Comparison of ENCODE assay signal across 6 mouse cellular contexts in the genomic region with DNA sequence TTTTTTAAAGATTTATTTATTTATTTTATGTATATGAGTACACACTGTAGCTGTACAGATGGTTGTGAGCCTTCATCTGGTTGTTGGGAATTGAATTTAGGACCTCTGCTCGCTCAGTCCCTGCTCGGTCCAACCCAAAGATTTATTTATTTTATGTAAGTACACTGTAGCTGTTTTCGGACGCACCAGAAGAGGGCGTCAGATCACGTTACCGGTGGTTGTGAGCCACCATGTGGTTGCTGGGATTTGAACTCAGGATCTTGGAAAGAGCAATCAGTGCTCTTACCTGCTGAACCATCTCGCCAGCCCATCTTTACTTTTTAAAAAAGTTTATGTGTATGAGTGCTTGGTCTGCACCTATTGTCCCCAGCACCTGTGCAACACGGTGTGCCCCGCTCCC. TPM values are rescaled to one million over a fixed set of nuclear protein-coding genes. Genes with fewer than 3 reads are reported as not detected.
DNase-seq lines count a peak whose midpoint lies in the region; ATAC-seq and TF ChIP-seq lines count a peak whose summit lies in the region.
"Not testable (repeated sequence)": the region's sequence is repeated elsewhere in the genome, so short reads cannot be mapped to it uniquely, and the experiment has no call there.

No protein-coding gene starts in this region.

- not testable (repeated sequence) for TF ChIP-seq RAD21 in MEL (IDR thresholded peaks at IDR 0.05; ENCODE audit: low read depth, low read length)

- not testable (repeated sequence) for H3K79me2 ChIP-seq in MEL (ENCODE audit: control insufficient read depth, insufficient read depth, low read length, poor library complexity); heart, adult 2 months (replicated peaks; ENCODE audit: control insufficient read depth, insufficient read depth, low read length)

- H3K4me3 ChIP-seq in E14TG2a.4 (replicated peaks; ENCODE audit: low read length); MEL (ENCODE audit: control insufficient read depth in 1 of 2, insufficient read depth in 1 of 2, low read depth in 2 of 2, low read length in 2 of 2); heart, adult 2 months; layer of hippocampus, adult 2 months; midbrain, postnatal 0 days (ENCODE audit: low read depth, low read length): not testable (repeated sequence)

- not testable (repeated sequence) for TF ChIP-seq EP300 in MEL (IDR thresholded peaks at IDR 0.05; ENCODE audit: low read depth in 1 of 2, low read length in 2 of 2); heart, adult 2 months (IDR thresholded peaks at IDR 0.05; ENCODE audit: insufficient read depth, low read depth, low read length)

- H3K4me2 ChIP-seq in midbrain, postnatal 0 days (ENCODE audit: low read depth, low read length, poor library complexity, severe bottlenecking): not testable (repeated sequence)

- DNase-seq in MEL (ENCODE audit: low read depth, low spot score); heart, adult 2 months; layer of hippocampus, adult 2 months (ENCODE audit: low spot score in 2 of 2); midbrain, postnatal 0 days (ENCODE audit: low spot score): not testable (repeated sequence)
- DNase-seq in R1 (ENCODE audit: low read depth, low spot score): peak; percentile 46

- not testable (repeated sequence) for H3K27ac ChIP-seq in MEL (ENCODE audit: control insufficient read depth, low read depth, low read length); heart, adult 2 months; layer of hippocampus, adult 2 months; midbrain, postnatal 0 days (ENCODE audit: low read depth, low read length)

- TF ChIP-seq POLR2A in MEL (IDR thresholded peaks at IDR 0.05; ENCODE audit: control insufficient read depth in 1 of 2, insufficient read depth in 1 of 2, low read depth in 1 of 2, low read length in 2 of 2, poor library complexity in 1 of 2); heart, adult 2 months (IDR thresholded peaks at IDR 0.05; ENCODE audit: insufficient read depth, low read depth, low read length): not testable (repeated sequence)

- intact Hi-C loops in heart, adult 2 months (cut with DNase I): loop anchor here (2.0 kb wide), 1 partner anchor 103 kb away; no protein-coding TSS in a partner anchor

- peaks cover 43% of the 10 kb centered on the region for H3K4me1 ChIP-seq in E14TG2a.4 (replicated peaks; ENCODE audit: low read depth, low read length)
- not testable (repeated sequence) for H3K4me1 ChIP-seq in MEL (ENCODE audit: control insufficient read depth in 1 of 2, insufficient read depth in 2 of 2, low read length in 2 of 2); heart, adult 2 months (ENCODE audit: control insufficient read depth, insufficient read depth, low read length); midbrain, postnatal 0 days (ENCODE audit: insufficient read depth, low read length)

- H3K9ac ChIP-seq in MEL (ENCODE audit: control insufficient read depth, low read depth, low read length, poor library complexity, severe bottlenecking); heart, adult 2 months (ENCODE audit: low read depth, low read length); midbrain, postnatal 0 days (replicated peaks; ENCODE audit: low read length, poor library complexity, severe bottlenecking): not testable (repeated sequence)

- H3K27me3 ChIP-seq in E14TG2a.4 (ENCODE audit: insufficient read depth, low read length): peaks cover 16% of the 10 kb centered on the region
- not testable (repeated sequence) for H3K27me3 ChIP-seq in MEL (ENCODE audit: control insufficient read depth in 1 of 2, insufficient read depth in 2 of 2, low read length in 2 of 2); heart, adult 2 months (ENCODE audit: control insufficient read depth, insufficient read depth, low read length); midbrain, postnatal 0 days (ENCODE audit: insufficient read depth, low read length)

- TF ChIP-seq CTCF in E14TG2a.4 (conservative IDR thresholded peaks at IDR 0.05; ENCODE audit: low read length): peak; percentile 19
- peak in 2 of 3 experiments; percentile 23 to 26; a peak in 3 of 6 replicates for TF ChIP-seq CTCF in MEL (IDR thresholded peaks at IDR 0.05 in 2 of 3, conservative IDR thresholded peaks at IDR 0.05 in 1 of 3; ENCODE audit: control insufficient read depth in 1 of 3, insufficient read depth in 1 of 3, low read depth in 2 of 3, low read length in 3 of 3, poor library complexity in 1 of 3, severe bottlenecking in 1 of 3)
- 0 out of 2 replicates have a peak, but pooled peaks have one; percentile 8 for TF ChIP-seq CTCF in heart, adult 2 months (IDR thresholded peaks at IDR 0.05)
- peak; percentile 26; the same call in 1 of the 2 replicates for TF ChIP-seq CTCF in layer of hippocampus, adult 2 months (conservative IDR thresholded peaks at IDR 0.05)
- TF ChIP-seq CTCF in midbrain, postnatal 0 days (IDR thresholded peaks at IDR 0.05): peak; percentile 12; the same call in 1 of the 2 replicates

- not testable (repeated sequence) for H3K9me3 ChIP-seq in E14TG2a.4 (ENCODE audit: low read length); MEL (replicated peaks; ENCODE audit: insufficient read depth, low read length); midbrain, postnatal 0 days (ENCODE audit: low read length)

- 50% methylated on average over 10 of the region's 10 CpGs for WGBS in heart, adult 2 months
- WGBS in midbrain, postnatal 0 days: 68% methylated on average over 10 of the region's 10 CpGs

- H3K36me3 ChIP-seq in E14TG2a.4 (ENCODE audit: insufficient read depth, low read length); MEL (ENCODE audit: control insufficient read depth in 1 of 2, insufficient read depth in 2 of 2, low read length in 2 of 2); heart, adult 2 months (ENCODE audit: control insufficient read depth, insufficient read depth, low read length); midbrain, postnatal 0 days (ENCODE audit: insufficient read depth, low read length): not testable (repeated sequence)

- not testable (repeated sequence) for ATAC-seq in midbrain, postnatal 0 days (ENCODE audit: low FRiP score)

RNA-seq across cellular contexts. Expression of a gene that starts 16.8 kb away (rescaled TPM):
- 2.5 and 2.6 TPM in 2 replicates for total RNA-seq in MEL (2012; rRNA removed)
- 1 to 10 TPM in 1 of 2 experiments, not detected in 1; 3.9 TPM for polyA plus RNA-seq in MEL (2012; ENCODE audit: insufficient read depth in 1 of 2, insufficient read length in 2 of 2, low read depth in 1 of 2, low replicate concordance in 2 of 2, missing spikeins in 1 of 2)
- 1 to 10 TPM; 2.7 to 3.8 TPM for total RNA-seq in heart, adult 2 months (2021)
- 1.8 and 2.8 TPM in 2 replicates for polyA plus RNA-seq in heart, adult 2 months (2012; rRNA removed)
- total RNA-seq in layer of hippocampus, adult 2 months (2021): 10 to 100 TPM; 10.6 to 12.9 TPM
- total RNA-seq in midbrain, postnatal 0 days (2014; rRNA removed): 28.6 and 30.4 TPM in 2 replicates
- 34.8 and 36.5 TPM in 2 replicates for polyA plus RNA-seq in midbrain, postnatal 0 days (2015; fragmentation: Nextera tagmentation; extraction: Ambion mirVana)
